Mouse (Mus musculus): Measurements from ENCODE around the gene Trim2. TPM values are rescaled to one million over a fixed set of nuclear protein-coding genes. Genes with fewer than 3 reads are reported as not detected.
A peak's percentile ranks its signal among the peaks of the same experiment; 100 is the strongest.

The Trim2 gene
- polyA plus RNA-seq, 1 experiment: 2.4 TPM

DNA sequence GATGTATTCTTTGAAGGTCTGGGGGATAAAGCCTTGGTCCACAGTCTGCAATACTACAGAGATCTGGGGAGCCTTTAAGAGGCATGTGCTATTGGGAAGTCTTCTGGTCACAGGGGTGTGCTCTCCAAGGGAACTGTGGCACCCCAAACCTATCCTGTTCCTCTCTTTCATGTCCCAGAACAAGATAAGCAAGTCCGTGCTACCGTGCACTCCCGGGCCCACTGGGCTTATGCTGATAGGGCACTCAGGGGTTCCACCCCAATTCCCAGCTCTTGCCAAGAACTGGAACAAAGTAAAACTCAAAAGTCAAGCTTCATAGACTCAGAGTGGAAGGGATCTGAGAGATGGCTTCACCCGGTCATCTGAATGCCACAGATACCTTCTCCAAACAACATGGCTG lies 72.1 kb downstream of the Trim2 start:
- Histone ChIP-seq H3K36me3 (ENCODE audit: control insufficient read depth, insufficient read depth) (no peaks in the 10 kb centered on the region), H3K79me3 (ENCODE audit: low read depth) (no peaks in the 10 kb centered on the region), H3ac (ENCODE audit: control insufficient read depth, insufficient read length, low read depth) (no peak overlapping the region), H3K27me3 (ENCODE audit: control insufficient read depth, insufficient read depth, insufficient read length) (no peaks in the 10 kb centered on the region), H3K79me2 (ENCODE audit: control insufficient read depth, insufficient read depth) (no peaks in the 10 kb centered on the region), H3K4me3 (ENCODE audit: insufficient read depth, poor library complexity, severe bottlenecking) (no peak overlapping the region)
- TF ChIP-seq FOSL1 (IDR thresholded peaks at IDR 0.05; ENCODE audit: insufficient read depth, low read length, poor library complexity, severe bottlenecking): no peak
- no peak for TF ChIP-seq MYOD1 (IDR thresholded peaks at IDR 0.05; ENCODE audit: control insufficient read depth, insufficient read length, low read depth)
- TF ChIP-seq MYOG (IDR thresholded peaks at IDR 0.05; ENCODE audit: control insufficient read depth, extremely low read depth, insufficient read length): no peak
- TF ChIP-seq MAX (IDR thresholded peaks at IDR 0.05): no peak
- TF ChIP-seq CEBPB (IDR thresholded peaks at IDR 0.05; ENCODE audit: low read depth): no peak
- no peak for TF ChIP-seq USF1 (IDR thresholded peaks at IDR 0.05; ENCODE audit: low read depth)
- no peak for TF ChIP-seq CTCF (IDR thresholded peaks at IDR 0.05; ENCODE audit: control insufficient read depth, insufficient read depth, insufficient read length)

DNA sequence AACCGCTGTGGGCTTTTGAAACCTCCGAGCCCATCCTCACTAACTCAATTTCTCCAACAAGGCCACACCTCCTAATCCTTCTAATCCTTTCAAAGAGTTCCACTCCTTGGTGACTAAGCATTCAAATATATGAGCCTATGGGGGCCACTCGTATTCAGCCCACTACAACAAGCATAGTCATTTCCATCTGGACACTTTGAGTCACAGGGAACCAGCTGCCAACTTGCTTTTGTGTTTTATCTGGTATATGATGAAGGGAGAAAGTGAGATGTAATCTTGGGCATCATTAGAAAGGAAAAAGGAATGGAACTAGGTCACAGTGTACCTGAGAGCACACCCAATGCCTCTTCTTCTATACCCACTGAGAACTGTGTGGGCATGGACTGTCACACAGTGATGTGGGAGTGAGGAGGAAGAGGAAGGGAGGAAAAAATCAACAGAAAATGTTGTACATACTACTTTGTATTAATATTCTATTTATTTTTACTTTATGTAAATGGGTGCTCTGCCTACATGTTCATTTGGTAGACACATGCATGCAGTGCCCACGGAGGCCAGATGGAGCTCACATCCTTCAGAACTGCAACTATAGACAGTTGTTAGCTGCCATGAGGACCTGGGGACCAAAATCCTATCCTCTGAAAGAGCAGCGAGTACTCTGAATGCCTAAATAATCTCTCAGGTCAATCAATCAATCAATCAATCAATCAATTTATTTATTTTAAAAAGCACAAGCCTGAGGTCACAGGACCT lies 72.8 kb downstream of the Trim2 start:
- TF ChIP-seq MAX (IDR thresholded peaks at IDR 0.05) (no peak), CEBPB (IDR thresholded peaks at IDR 0.05; ENCODE audit: low read depth) (no peak), USF1 (IDR thresholded peaks at IDR 0.05; ENCODE audit: low read depth) (no peak), MYOG (IDR thresholded peaks at IDR 0.05; ENCODE audit: control insufficient read depth, extremely low read depth, insufficient read length) (no peak), MYOD1 (IDR thresholded peaks at IDR 0.05; ENCODE audit: control insufficient read depth, insufficient read length, low read depth) (no peak)
- Histone ChIP-seq H3K27me3 (ENCODE audit: control insufficient read depth, insufficient read depth, insufficient read length) (no peaks in the 10 kb centered on the region), H3ac (ENCODE audit: control insufficient read depth, insufficient read length, low read depth) (no peak overlapping the region), H3K79me3 (ENCODE audit: low read depth) (no peaks in the 10 kb centered on the region), H3K36me3 (ENCODE audit: control insufficient read depth, insufficient read depth) (no peaks in the 10 kb centered on the region), H3K79me2 (ENCODE audit: control insufficient read depth, insufficient read depth) (no peaks in the 10 kb centered on the region), H3K4me3 (ENCODE audit: insufficient read depth, poor library complexity, severe bottlenecking) (no peak overlapping the region)

DNA sequence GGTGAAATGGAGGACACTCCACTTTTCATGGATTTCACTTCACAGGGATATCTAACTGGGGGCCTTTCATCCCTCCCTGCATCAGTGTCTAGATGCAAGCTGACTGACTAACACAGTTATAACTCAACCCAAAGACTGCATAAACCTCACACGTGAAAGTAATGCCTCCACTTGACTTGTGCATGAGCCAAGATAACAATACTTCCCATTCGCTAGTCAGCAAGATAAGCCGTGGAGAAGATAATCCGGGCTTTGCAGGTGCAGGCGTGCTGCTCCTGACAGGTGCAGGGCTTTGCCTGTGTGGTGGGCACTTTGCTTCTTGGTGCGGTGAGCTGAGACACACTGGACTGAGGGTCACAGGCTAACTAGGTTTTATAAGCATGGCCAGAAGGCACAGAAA lies 74.4 kb downstream of the Trim2 start:
- Histone ChIP-seq H3K36me3 (ENCODE audit: control insufficient read depth, insufficient read depth) (no peaks in the 10 kb centered on the region), H3K4me3 (ENCODE audit: insufficient read depth, poor library complexity, severe bottlenecking) (no peak overlapping the region), H3K79me3 (ENCODE audit: low read depth) (no peaks in the 10 kb centered on the region), H3K27me3 (ENCODE audit: control insufficient read depth, insufficient read depth, insufficient read length) (no peaks in the 10 kb centered on the region), H3ac (ENCODE audit: control insufficient read depth, insufficient read length, low read depth) (no peak overlapping the region), H3K79me2 (ENCODE audit: control insufficient read depth, insufficient read depth) (no peaks in the 10 kb centered on the region)
- TF ChIP-seq FOSL1 (IDR thresholded peaks at IDR 0.05; ENCODE audit: insufficient read depth, low read length, poor library complexity, severe bottlenecking) (no peak), CTCF (IDR thresholded peaks at IDR 0.05; ENCODE audit: control insufficient read depth, insufficient read depth, insufficient read length) (no peak), CEBPB (IDR thresholded peaks at IDR 0.05; ENCODE audit: low read depth) (no peak), MYOD1 (IDR thresholded peaks at IDR 0.05; ENCODE audit: control insufficient read depth, insufficient read length, low read depth) (no peak), MYOG (IDR thresholded peaks at IDR 0.05; ENCODE audit: control insufficient read depth, extremely low read depth, insufficient read length) (no peak), USF1 (IDR thresholded peaks at IDR 0.05; ENCODE audit: low read depth) (no peak), MAX (IDR thresholded peaks at IDR 0.05) (no peak)

DNA sequence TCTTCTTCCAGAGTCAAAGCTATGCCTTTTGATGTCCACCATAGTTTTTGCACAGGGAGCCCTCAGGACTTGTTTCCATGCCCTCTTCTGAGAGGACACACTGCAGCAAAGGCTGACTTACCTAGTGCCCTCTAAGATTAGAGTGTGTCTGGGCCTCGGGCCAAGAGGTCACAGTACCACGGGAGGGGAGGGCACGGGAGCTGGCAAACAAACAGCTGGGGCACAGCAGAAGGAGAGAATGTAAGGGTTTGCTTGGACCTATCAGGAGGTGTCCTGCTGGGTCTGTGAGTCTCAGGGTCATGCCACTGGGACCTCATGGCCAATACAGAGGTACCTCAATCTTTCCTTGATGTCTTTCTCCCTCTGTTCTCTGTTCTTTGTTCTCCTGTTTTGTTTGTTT lies 75.7 kb downstream of the Trim2 start:
- no peak for TF ChIP-seq CEBPB (IDR thresholded peaks at IDR 0.05; ENCODE audit: low read depth)
- TF ChIP-seq FOSL1 (IDR thresholded peaks at IDR 0.05; ENCODE audit: insufficient read depth, low read length, poor library complexity, severe bottlenecking): no peak
- no peak for TF ChIP-seq CTCF (IDR thresholded peaks at IDR 0.05; ENCODE audit: control insufficient read depth, insufficient read depth, insufficient read length)
- TF ChIP-seq USF1 (IDR thresholded peaks at IDR 0.05; ENCODE audit: low read depth): no peak
- no peak for TF ChIP-seq MYOD1 (IDR thresholded peaks at IDR 0.05; ENCODE audit: control insufficient read depth, insufficient read length, low read depth)
- TF ChIP-seq MYOG (IDR thresholded peaks at IDR 0.05; ENCODE audit: control insufficient read depth, extremely low read depth, insufficient read length): no peak
- no peak for TF ChIP-seq MAX (IDR thresholded peaks at IDR 0.05)
- Histone ChIP-seq H3K79me2 (ENCODE audit: control insufficient read depth, insufficient read depth) (no peaks in the 10 kb centered on the region), H3K4me3 (ENCODE audit: insufficient read depth, poor library complexity, severe bottlenecking) (no peak overlapping the region), H3ac (ENCODE audit: control insufficient read depth, insufficient read length, low read depth) (no peak overlapping the region), H3K79me3 (ENCODE audit: low read depth) (no peaks in the 10 kb centered on the region), H3K27me3 (ENCODE audit: control insufficient read depth, insufficient read depth, insufficient read length) (no peaks in the 10 kb centered on the region), H3K36me3 (ENCODE audit: control insufficient read depth, insufficient read depth) (no peaks in the 10 kb centered on the region)

DNA sequence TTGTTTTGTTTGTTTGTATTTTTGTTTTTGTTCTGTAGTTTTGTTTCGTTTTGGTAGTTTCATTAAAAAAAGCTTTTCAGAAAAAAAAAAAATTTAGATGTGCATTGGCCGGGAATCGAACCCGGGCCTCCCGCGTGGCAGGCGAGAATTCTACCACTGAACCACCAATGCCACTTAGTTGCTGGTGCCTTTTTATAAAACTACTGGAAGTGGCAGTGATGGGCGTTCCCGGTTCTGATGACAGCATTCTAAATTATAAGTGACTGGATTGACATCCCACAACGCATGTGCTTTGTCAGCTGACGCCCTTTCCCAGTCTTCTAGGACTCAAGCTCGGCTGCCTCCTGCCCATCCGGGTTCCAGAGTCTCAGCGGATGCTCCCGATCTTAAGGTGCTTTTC lies 77.8 kb downstream of the Trim2 start:
- Histone ChIP-seq H3K36me3 (ENCODE audit: control insufficient read depth, insufficient read depth) (no peaks in the 10 kb centered on the region), H3ac (ENCODE audit: control insufficient read depth, insufficient read length, low read depth) (no peak overlapping the region), H3K79me2 (ENCODE audit: control insufficient read depth, insufficient read depth) (no peaks in the 10 kb centered on the region), H3K27me3 (ENCODE audit: control insufficient read depth, insufficient read depth, insufficient read length) (no peaks in the 10 kb centered on the region), H3K4me3 (ENCODE audit: insufficient read depth, poor library complexity, severe bottlenecking) (peak overlapping the region; percentile 28), H3K79me3 (ENCODE audit: low read depth) (no peaks in the 10 kb centered on the region)
- TF ChIP-seq MAX (IDR thresholded peaks at IDR 0.05) (no peak), USF1 (IDR thresholded peaks at IDR 0.05; ENCODE audit: low read depth) (no peak), MYOG (IDR thresholded peaks at IDR 0.05; ENCODE audit: control insufficient read depth, extremely low read depth, insufficient read length) (no peak), FOSL1 (IDR thresholded peaks at IDR 0.05; ENCODE audit: insufficient read depth, low read length, poor library complexity, severe bottlenecking) (no peak), CEBPB (IDR thresholded peaks at IDR 0.05; ENCODE audit: low read depth) (no peak), MYOD1 (IDR thresholded peaks at IDR 0.05; ENCODE audit: control insufficient read depth, insufficient read length, low read depth) (no peak), CTCF (IDR thresholded peaks at IDR 0.05; ENCODE audit: control insufficient read depth, insufficient read depth, insufficient read length) (no peak)

All from C2C12 (cell line).